Mouse (Mus musculus): ENCODE measurements at regions not wholly inside any gene's neighbourhood (a gene's known extent, or its start where the extent isn't known, plus 50 kb on each side); places are given as distances from the start of the nearest gene placed in this dataset.

- no peak for DNase-seq (ENCODE audit: low read depth, low spot score)
Observed at GRCm38 (mm10) chr14:80083724-80084123, 99.8 kb downstream of the Olfm4 start.

GRCm38 (mm10) chr14:80097238-80097637, 113.4 kb downstream of the Olfm4 start:
- no peak for DNase-seq (ENCODE audit: low read depth, low spot score)

GRCm38 (mm10) chr14:80113115-80113687, 129.3 kb downstream of the Olfm4 start:
- no peak for DNase-seq (ENCODE audit: low read depth, low spot score)

- DNase-seq (ENCODE audit: low read depth, low spot score): no peak
Observed at GRCm38 (mm10) chr14:80114326-80114725, 130.4 kb downstream of the Olfm4 start.

- DNase-seq (ENCODE audit: low read depth, low spot score): no peak
Observed at GRCm38 (mm10) chr14:80125156-80125555, 141.3 kb downstream of the Olfm4 start.

GRCm38 (mm10) chr14:80128181-80128580, 144.3 kb downstream of the Olfm4 start:
- DNase-seq (ENCODE audit: low read depth, low spot score): no peak

- DNase-seq (ENCODE audit: low read depth, low spot score): no peak
Observed at GRCm38 (mm10) chr14:80137541-80137940, 153.7 kb downstream of the Olfm4 start.

GRCm38 (mm10) chr14:80138991-80139791, 155.3 kb downstream of the Olfm4 start:
- DNase-seq (ENCODE audit: low read depth, low spot score): no peak

GRCm38 (mm10) chr14:80157002-80157401, 173.1 kb downstream of the Olfm4 start:
- DNase-seq (ENCODE audit: low read depth, low spot score): peak; percentile 65

GRCm38 (mm10) chr14:80169211-80169610, 185.3 kb downstream of the Olfm4 start:
- no peak for DNase-seq (ENCODE audit: low read depth, low spot score)

- DNase-seq (ENCODE audit: low read depth, low spot score): peak; percentile 34
Observed at GRCm38 (mm10) chr14:80170450-80171180, 186.7 kb downstream of the Olfm4 start.

- DNase-seq (ENCODE audit: low read depth, low spot score): no peak
Observed at GRCm38 (mm10) chr14:80172799-80173484, 189.1 kb downstream of the Olfm4 start.

GRCm38 (mm10) chr14:80176464-80176863, 192.6 kb downstream of the Olfm4 start:
- DNase-seq (ENCODE audit: low read depth, low spot score): no peak

- no peak for DNase-seq (ENCODE audit: low read depth, low spot score)
Observed at GRCm38 (mm10) chr14:80195041-80195440, 211.2 kb downstream of the Olfm4 start.

GRCm38 (mm10) chr14:80212916-80213315, 229.0 kb downstream of the Olfm4 start:
- no peak for DNase-seq (ENCODE audit: low read depth, low spot score)

GRCm38 (mm10) chr14:80213666-80214065, 229.8 kb downstream of the Olfm4 start:
- DNase-seq (ENCODE audit: low read depth, low spot score): no peak

GRCm38 (mm10) chr14:80215960-80216552, 232.2 kb downstream of the Olfm4 start:
- DNase-seq (ENCODE audit: low read depth, low spot score): peak; percentile 87

GRCm38 (mm10) chr14:80232066-80232465, 248.2 kb downstream of the Olfm4 start:
- DNase-seq (ENCODE audit: low read depth, low spot score): no peak

- no peak for DNase-seq (ENCODE audit: low read depth, low spot score)
Observed at GRCm38 (mm10) chr14:80232976-80233375, 249.1 kb downstream of the Olfm4 start.

- DNase-seq (ENCODE audit: low read depth, low spot score): no peak
Observed at GRCm38 (mm10) chr14:80237136-80237535, 253.3 kb downstream of the Olfm4 start.

- no peak for DNase-seq (ENCODE audit: low read depth, low spot score)
Observed at GRCm38 (mm10) chr14:80237552-80237951, 253.7 kb downstream of the Olfm4 start.
